Mouse (Mus musculus): ENCODE data around the gene Wnt3a.
A peak's percentile ranks its signal among the peaks of the same experiment; 100 is the strongest.
"Not testable (repeated sequence)": the region's sequence is repeated elsewhere in the genome, so short reads cannot be mapped to it uniquely, and the experiment has no call there.

Gene Wnt3a

GRCm38 (mm10) chr11:59221604-59222003 is 68.9 kb downstream of the Wnt3a start:
- DNase-seq (ENCODE audit: extremely low spot score): no peak

DNA sequence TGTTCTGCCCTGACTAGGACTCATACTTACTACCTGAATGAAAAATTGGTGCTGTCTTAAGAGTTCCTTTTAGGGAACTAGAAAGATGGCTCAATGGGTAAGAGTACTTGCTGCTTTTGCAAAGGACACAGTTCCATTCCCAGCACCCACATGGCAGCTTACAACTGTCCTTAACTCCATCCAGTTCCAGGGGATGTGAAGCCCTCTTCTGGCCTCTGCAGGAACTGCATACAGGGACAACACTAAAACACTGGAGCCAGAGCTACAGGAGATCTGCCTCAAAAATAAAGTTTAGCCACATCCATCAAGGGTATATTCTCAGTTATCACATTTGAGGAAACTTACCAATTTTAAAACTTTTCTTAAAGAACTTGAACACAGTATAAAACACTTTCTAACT is 71.5 kb downstream of the Wnt3a start:
- DNase-seq (ENCODE audit: extremely low spot score): peak; percentile 32

DNA sequence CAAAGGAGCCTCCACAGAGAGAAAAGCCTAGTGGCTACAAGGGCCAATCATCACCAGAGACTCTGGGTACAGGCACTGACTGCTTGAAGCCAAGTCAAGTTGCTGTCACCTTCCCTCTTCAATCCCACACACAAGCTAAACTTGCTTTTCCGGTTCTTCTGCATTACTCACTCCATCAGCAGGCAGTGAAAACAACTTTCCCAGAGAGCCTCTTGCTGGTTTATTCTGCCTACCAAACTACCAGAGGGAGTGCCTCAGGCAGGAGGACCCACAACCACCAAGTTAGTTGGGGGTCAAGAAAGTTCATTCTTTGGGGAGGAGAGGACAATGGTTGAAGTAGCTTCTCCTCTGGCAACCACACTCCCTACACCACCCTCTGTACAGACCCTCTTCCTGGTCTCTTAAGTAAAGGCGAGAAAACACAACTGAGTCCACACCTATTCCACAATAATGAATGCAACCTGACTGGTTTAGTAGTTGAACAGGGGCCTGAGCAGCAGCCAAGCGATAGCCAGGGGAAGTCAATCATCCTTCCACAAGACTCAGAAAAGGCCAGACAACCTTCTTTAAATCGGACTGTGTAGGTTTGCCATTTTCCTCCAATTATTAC is 72.1 kb downstream of the Wnt3a start:
- DNase-seq (ENCODE audit: extremely low spot score): peak; percentile 11

DNA sequence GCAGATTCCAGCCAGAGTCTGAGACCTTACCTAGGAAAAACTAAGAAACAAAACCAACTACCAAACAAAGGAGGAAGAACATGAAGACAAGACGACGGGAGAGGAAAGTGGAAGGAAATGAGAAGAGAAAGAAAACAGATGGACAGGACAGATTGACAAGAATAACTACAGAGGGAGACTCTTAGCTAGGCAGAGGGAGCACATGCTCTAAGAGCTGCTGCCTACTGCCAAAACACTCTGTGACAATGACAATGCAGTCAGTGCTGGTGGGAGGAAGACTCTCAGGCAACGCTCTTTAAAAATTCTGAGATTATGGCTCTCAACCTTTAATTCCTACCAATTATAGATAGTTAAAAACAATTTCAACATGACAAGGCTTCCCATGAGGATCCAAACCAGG is 73.6 kb downstream of the Wnt3a start:
- DNase-seq (ENCODE audit: extremely low spot score): no peak

GRCm38 (mm10) chr11:59212892-59213494 is 77.6 kb downstream of the Wnt3a start:
- DNase-seq (ENCODE audit: extremely low spot score): no peak

GRCm38 (mm10) chr11:59212320-59212719 is 78.2 kb downstream of the Wnt3a start:
- DNase-seq (ENCODE audit: extremely low spot score): not testable (repeated sequence)

GRCm38 (mm10) chr11:59211561-59211960 is 79.0 kb downstream of the Wnt3a start:
- not testable (repeated sequence) for DNase-seq (ENCODE audit: extremely low spot score)

GRCm38 (mm10) chr11:59210020-59210419 is 80.5 kb downstream of the Wnt3a start:
- DNase-seq (ENCODE audit: extremely low spot score): no peak

DNA sequence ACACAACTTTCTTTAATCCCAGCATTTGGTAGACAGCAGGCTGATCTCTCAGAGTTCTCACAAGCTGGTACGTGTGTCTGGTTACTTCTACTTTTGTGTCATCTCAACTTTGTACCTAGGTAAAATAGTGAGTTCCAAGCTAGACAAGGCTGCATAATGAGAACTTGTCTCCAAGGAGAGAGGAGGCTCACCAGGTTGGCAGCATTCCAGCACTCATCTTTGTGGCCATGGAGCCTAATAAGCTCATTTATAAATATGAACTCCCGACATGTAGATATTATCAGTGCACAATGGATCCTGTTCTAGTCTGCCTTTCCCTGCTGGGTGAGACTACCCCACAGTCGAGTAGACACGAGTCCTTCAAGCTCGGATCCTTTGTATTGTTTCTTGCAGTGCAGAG is 81.0 kb downstream of the Wnt3a start:
- no peak for DNase-seq (ENCODE audit: extremely low spot score)

DNA sequence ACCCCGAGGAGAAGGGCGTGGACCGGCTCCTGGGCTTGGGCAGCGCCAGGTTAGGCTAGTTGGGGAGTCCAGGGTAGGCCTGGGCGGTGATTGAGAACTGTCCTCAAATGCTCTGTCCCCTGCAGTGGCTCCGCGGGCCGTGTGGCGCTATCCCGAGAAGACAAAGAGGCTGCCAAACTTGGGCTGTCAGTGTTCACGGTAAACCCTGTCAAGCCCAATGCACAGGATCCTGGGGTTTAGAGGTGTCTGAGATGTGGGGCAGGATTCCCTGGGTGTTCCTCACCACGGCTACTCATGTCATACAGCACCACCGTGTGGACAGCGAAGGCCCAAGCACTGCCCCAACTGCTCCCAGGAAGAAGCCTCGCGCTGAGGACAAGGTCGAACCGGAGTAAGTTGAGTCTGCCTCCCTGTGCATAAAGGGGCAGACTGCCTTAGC is 81.5 kb downstream of the Wnt3a start:
- DNase-seq (ENCODE audit: extremely low spot score): peak; percentile 72

DNA sequence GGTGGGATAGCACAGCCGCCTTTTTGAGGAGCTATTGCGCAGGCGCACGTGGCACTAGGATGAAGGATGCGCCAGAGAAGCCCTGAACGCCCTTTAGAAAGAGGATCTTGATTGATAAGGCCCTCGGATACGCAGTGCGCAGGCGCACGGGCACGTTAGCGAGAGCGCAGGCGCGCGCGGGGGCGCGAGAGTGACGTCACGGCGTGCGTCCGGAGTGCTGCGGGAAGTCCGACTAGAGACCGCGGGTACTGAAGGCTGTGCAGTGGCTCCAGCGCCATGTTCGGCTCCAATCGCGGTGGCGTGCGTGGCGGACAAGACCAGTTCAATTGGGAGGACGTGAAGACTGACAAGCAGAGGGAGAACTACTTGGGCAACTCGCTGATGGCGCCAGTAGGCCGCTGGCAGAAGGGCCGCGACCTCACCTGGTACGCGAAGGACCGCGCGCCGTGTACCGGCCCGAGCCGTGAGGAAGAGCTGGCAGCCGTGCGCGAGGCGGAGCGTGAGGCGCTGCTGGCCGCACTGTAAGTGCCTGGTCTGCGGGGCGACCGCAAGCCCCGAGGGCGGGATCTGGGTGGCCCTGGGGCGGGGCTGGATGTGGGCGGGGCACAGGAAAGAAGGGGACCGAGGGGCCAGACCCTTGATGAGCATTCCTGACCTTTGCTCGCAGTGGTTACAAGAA is 82.3 kb downstream of the Wnt3a start, which contains the start of gene 2310033P09Rik:
2310033P09Rik (plus strand) TSS at position 169 of the 679 bp plus-strand sequence.
- DNase-seq (ENCODE audit: extremely low spot score): peak; percentile 97

DNA sequence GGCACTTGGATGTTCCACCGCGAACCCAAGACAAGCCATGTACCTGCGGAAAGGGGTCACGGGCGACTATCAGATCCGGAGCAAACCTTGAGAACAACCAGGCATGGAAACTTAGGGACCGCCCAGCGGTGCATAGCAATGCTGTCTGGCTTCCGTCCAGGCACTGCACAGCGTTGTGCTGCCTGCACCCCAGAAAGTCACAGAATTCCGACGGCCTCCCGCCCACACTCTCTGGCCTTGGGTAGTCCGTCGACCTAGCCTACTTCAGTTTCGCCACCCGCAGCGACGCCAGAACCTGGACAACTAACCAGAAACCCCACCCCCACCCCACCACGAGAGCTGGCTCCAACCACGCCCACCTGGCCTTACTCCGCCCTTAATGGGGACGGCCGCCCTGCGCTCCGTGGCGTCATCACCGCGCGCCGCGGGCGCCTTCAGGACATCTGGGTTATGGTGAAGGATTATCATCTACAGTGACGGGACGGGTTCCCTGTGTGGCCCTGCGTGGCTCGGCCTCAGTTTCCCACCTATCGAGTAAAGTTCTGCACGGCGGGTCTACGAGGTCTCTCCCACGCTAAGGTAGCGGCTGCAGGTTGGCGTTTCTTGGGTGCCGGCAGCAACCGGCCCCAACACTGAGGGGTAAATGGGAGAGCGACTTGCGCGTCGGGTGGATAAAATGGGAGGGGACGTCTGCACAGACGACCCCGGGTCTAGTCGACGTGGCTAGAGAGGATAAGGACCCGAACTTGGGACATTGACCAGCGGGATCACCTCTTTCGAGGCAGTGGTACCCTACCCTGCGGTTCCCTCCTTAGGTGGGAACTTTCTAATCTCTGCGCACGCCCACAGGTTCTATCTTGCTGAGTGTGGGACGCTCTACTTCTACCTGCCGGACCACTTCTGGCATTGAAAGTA is 88.2 kb downstream of the Wnt3a start, which contains the start of gene Mrpl55:
Mrpl55 (plus strand) TSS at position 406 of the 915 bp plus-strand sequence.
- peak; percentile 97 for DNase-seq (ENCODE audit: extremely low spot score)

DNA sequence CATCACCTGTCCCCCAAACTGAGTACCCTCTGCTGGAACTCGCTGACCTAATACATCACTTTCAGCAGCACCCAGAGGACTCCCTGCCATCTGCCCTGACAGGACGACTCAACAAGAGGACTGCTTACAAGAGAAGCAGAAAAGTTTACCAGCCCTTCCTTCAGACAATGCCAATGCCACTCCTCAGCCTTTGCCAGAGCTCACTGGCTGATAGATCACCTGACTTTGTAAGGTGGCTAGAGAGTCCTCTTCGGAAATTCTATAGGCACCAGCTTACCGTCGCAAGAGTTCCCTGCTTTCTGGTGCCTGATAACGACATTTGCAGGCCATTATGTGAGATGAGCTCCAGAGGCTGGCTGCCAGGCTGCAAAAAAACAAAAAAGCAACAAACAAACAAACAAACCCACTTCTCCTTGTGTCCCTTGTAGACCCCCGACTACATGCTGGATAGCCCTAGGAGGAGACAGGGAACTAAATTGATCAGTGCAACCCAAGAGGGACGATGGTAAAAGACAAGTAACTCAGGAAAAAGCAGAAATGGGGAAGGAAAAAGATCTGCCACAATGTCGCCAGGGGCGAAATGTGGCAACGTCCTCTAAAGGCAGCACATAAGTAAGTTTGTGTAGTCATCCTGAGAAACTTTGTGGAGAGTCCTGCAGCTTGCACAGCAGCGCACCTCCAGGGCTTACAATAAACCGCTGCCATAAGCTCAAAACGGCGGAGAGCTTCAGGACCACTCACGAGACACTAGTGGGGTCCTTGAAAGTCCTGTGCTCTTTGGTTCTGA is 89.1 kb downstream of the Wnt3a start:
- no peak for DNase-seq (ENCODE audit: extremely low spot score)

All from embryo, embryonic 9.5 days (tissue).